Mouse (Mus musculus) bone marrow macrophage, adult 2 months (primary cell): ENCODE results near the gene Stab1.

ENCODE experiments used
- CTCF ChIP-seq: IDR thresholded peaks from 2 replicates; pipeline ENCODE4 v1.5.1; 2012; ENCODE audit warnings: low read depth, mild to moderate bottlenecking, low read length, moderate library complexity
- POLR2A ChIP-seq: IDR thresholded peaks from 2 replicates; pipeline ENCODE4 v1.6.1; 2012; ENCODE audit warnings: mild to moderate bottlenecking, low read depth, low read length, borderline replicate concordance

- TF ChIP-seq CTCF (no peak), POLR2A (no peak)
Measured at GRCm38 (mm10) chr14:31211854-31212253, 43.4 kb upstream of the Stab1 start.
